Mouse (Mus musculus): ENCODE measurements around the gene Ccdc121. TPM values are rescaled to one million over a fixed set of nuclear protein-coding genes. Genes with fewer than 3 reads are reported as not detected.

Ccdc121 gene
- not detected in 4 replicates for total RNA-seq (2023; ENCODE audit: inconsistent age)

GRCm38 (mm10) chr1:181511307-181511706, at the start of gene Ccdc121:
TSS of gene Ccdc121 (minus strand) at chr1:181511451.

Other genes with a start within 250 kb of the Ccdc121 start
- gene Cnih3, start 158.8 kb downstream of the Ccdc121 start, total RNA-seq (2023; ENCODE audit: inconsistent age), result not detected in 4 replicates
- gene Dnah14, start 65.1 kb upstream of the Ccdc121 start, total RNA-seq (2023; ENCODE audit: inconsistent age), result not detected in 4 replicates